Mouse (Mus musculus) neural tube, embryonic 13.5 days (tissue): ENCODE results near the gene Stx5a. TPM values are rescaled to one million over a fixed set of nuclear protein-coding genes. Genes with fewer than 3 reads are reported as not detected.
"Not testable (repeated sequence)": the region's sequence is repeated elsewhere in the genome, so short reads cannot be mapped to it uniquely, and the experiment has no call there.

Experiments
- ATAC-seq: fragments of 200-750 bp; cut with Nextera tagmentation; 2 replicates; pipeline ENCODE4 v1.8.0; 2017; ENCODE audit warnings: low read depth, mild to moderate bottlenecking, moderate TSS enrichment, moderate library complexity
- H3K27ac ChIP-seq: fragments of 300-500 bp; sonication (generic); replicated peaks from 2 replicates; pipeline ENCODE4 v1.5.1; 2015; ENCODE audit warnings: moderate library complexity, mild to moderate bottlenecking, inconsistent platforms
- H3K27me3 ChIP-seq: fragments of 300-500 bp; sonication (generic); 2 replicates; pipeline ENCODE4 v1.6.1; 2015; ENCODE audit warnings: mild to moderate bottlenecking, inconsistent platforms
- H3K36me3 ChIP-seq: fragments of 300-500 bp; sonication (generic); 2 replicates; pipeline ENCODE4 v1.6.1; 2015; ENCODE audit warnings: mild to moderate bottlenecking, inconsistent platforms
- H3K4me1 ChIP-seq: fragments of 300-500 bp; sonication (generic); replicated peaks from 2 replicates; pipeline ENCODE4 v1.6.1; 2015; ENCODE audit warnings: inconsistent platforms
- H3K4me2 ChIP-seq: fragments of 300-500 bp; sonication (generic); 2 replicates; pipeline ENCODE4 v1.6.1; 2015; ENCODE audit warnings: inconsistent platforms, mild to moderate bottlenecking, moderate library complexity
- H3K4me3 ChIP-seq: fragments of 300-500 bp; sonication (generic); 2 replicates; pipeline ENCODE4 v1.5.1; 2015; ENCODE audit warnings: mild to moderate bottlenecking, inconsistent platforms
- H3K9ac ChIP-seq: fragments of 300-500 bp; sonication (generic); 2 replicates; pipeline ENCODE4 v1.6.1; 2015; ENCODE audit warnings: moderate library complexity, mild to moderate bottlenecking, inconsistent platforms
- H3K9me3 ChIP-seq: fragments of 300-500 bp; sonication (generic); 2 replicates; pipeline ENCODE4 v1.6.1; 2016; ENCODE audit warnings: inconsistent platforms
- WGBS: fragments of 180-500 bp; shearing (Covaris S2); methylation state at CpG from one replicate; pipeline ENCODE4 v1.1.7; 2015; 5-methylcytosine and 5-hydroxymethylcytosine counted together
- polyA plus RNA-seq: library from polyadenylated mRNA; unstranded; fragments of >200 nt; fragmentation: Nextera tagmentation; extraction: Ambion mirVana; gene quantifications from 2 replicates; pipeline ENCODE4 v1.2.1, GENCODE M21; 2015

Stx5a gene
- polyA plus RNA-seq, 1 experiment from 2014 or later = 127 TPM

- Histone ChIP-seq H3K27me3 (no peaks in the 10 kb centered on the region), H3K4me3 (peak overlapping the region; percentile 85), H3K4me2 (peak overlapping the region; percentile 75), H3K36me3 (peaks cover 54% of the 10 kb centered on the region), H3K9me3 (no peaks in the 10 kb centered on the region), H3K27ac (peak overlapping the region; percentile 94), H3K9ac (peak overlapping the region; percentile 92), H3K4me1 (peaks cover 47% of the 10 kb centered on the region)
- ATAC-seq = no peak
- WGBS = 75% methylated on average over 4 of the region's 4 CpGs
Measured at GRCm38 (mm10) chr19:8711506-8711905, 29.7 kb upstream of the Stx5a start.

- Histone ChIP-seq H3K27ac (peak overlapping the region; percentile 94), H3K4me2 (peak overlapping the region; percentile 75), H3K9ac (peak overlapping the region; percentile 92), H3K36me3 (peaks cover 47% of the 10 kb centered on the region), H3K4me3 (peak overlapping the region; percentile 85), H3K4me1 (peaks cover 47% of the 10 kb centered on the region), H3K27me3 (no peaks in the 10 kb centered on the region), H3K9me3 (no peaks in the 10 kb centered on the region)
- 68% methylated on average over 10 of the region's 10 CpGs for WGBS
- ATAC-seq = no peak
Measured at GRCm38 (mm10) chr19:8711949-8712869, 29.0 kb upstream of the Stx5a start.

GRCm38 (mm10) chr19:8712870-8713305 is 28.3 kb upstream of the Stx5a start:
- Histone ChIP-seq H3K4me3 (peak overlapping the region; percentile 85), H3K4me2 (peak overlapping the region; percentile 75), H3K27me3 (no peaks in the 10 kb centered on the region), H3K4me1 (peaks cover 47% of the 10 kb centered on the region), H3K9ac (peak overlapping the region; percentile 92), H3K27ac (peak overlapping the region; percentile 94), H3K36me3 (peaks cover 41% of the 10 kb centered on the region), H3K9me3 (no peaks in the 10 kb centered on the region)
- under 1% methylated on average over 13 of the region's 13 CpGs for WGBS
- peak; percentile 71 for ATAC-seq

GRCm38 (mm10) chr19:8713306-8713996 is 27.8 kb upstream of the Stx5a start:
- peak overlapping the region; percentile 75 for H3K4me2 ChIP-seq

GRCm38 (mm10) chr19:8713997-8714652 is 27.1 kb upstream of the Stx5a start:
- Histone ChIP-seq H3K9ac (peak overlapping the region; percentile 92), H3K4me2 (peak overlapping the region; percentile 75), H3K9me3 (no peaks in the 10 kb centered on the region), H3K27ac (peak overlapping the region; percentile 94), H3K36me3 (peaks cover 28% of the 10 kb centered on the region), H3K4me3 (peak overlapping the region; percentile 85), H3K27me3 (no peaks in the 10 kb centered on the region), H3K4me1 (peaks cover 47% of the 10 kb centered on the region)
- 9% methylated on average over 13 of the region's 13 CpGs for WGBS
- ATAC-seq = peak; percentile 6; the same call in 1 of the 2 replicates

More at GRCm38 (mm10) chr19:8713306-8713996, 27.8 kb upstream of the Stx5a start:
- ATAC-seq = peak; percentile 95
- H3K4me3 ChIP-seq = peak overlapping the region; percentile 85
- no peaks in the 10 kb centered on the region for H3K27me3 ChIP-seq
- H3K9ac ChIP-seq = peak overlapping the region; percentile 92
- H3K9me3 ChIP-seq = no peaks in the 10 kb centered on the region
- peaks cover 47% of the 10 kb centered on the region for H3K4me1 ChIP-seq
- WGBS = under 1% methylated on average over 51 of the region's 51 CpGs
- H3K27ac ChIP-seq = peak overlapping the region; percentile 94
- H3K36me3 ChIP-seq = peaks cover 35% of the 10 kb centered on the region

- H3K27ac ChIP-seq = no peak overlapping the region
- no peaks in the 10 kb centered on the region for H3K9me3 ChIP-seq
- ATAC-seq = no peak
- H3K4me3 ChIP-seq = no peak overlapping the region
- peaks cover 21% of the 10 kb centered on the region for H3K36me3 ChIP-seq
- H3K27me3 ChIP-seq = no peaks in the 10 kb centered on the region
- WGBS = 72% methylated on average over 10 of the region's 10 CpGs
- no peak overlapping the region for H3K9ac ChIP-seq
- peak overlapping the region; percentile 75 for H3K4me2 ChIP-seq
- H3K4me1 ChIP-seq = peaks cover 43% of the 10 kb centered on the region
Measured at GRCm38 (mm10) chr19:8714653-8715481, 26.3 kb upstream of the Stx5a start.

- Histone ChIP-seq H3K4me3 (no peak overlapping the region), H3K4me2 (no peak overlapping the region), H3K27ac (no peak overlapping the region), H3K9me3 (no peaks in the 10 kb centered on the region), H3K4me1 (peaks cover 41% of the 10 kb centered on the region), H3K27me3 (no peaks in the 10 kb centered on the region), H3K36me3 (peaks cover 9% of the 10 kb centered on the region; the same call in 1 of the 2 replicates), H3K9ac (no peak overlapping the region)
- ATAC-seq = no peak
- WGBS = 57% methylated on average over 10 of the region's 10 CpGs
Measured at GRCm38 (mm10) chr19:8715868-8716766, 25.1 kb upstream of the Stx5a start.

- ATAC-seq = no peak
- WGBS = 62% methylated on average over 9 of the region's 10 CpGs
- no peaks in the 10 kb centered on the region for H3K27me3 ChIP-seq
Measured at GRCm38 (mm10) chr19:8716767-8717475, 24.3 kb upstream of the Stx5a start.

GRCm38 (mm10) chr19:8718357-8718756 is 22.9 kb upstream of the Stx5a start:
- H3K27me3 ChIP-seq = no peaks in the 10 kb centered on the region
- 73% methylated on average over 3 of the region's 3 CpGs for WGBS
- H3K4me1 ChIP-seq = peaks cover 37% of the 10 kb centered on the region
- no peaks in the 10 kb centered on the region for H3K9me3 ChIP-seq
- no peak overlapping the region for H3K27ac ChIP-seq
- H3K36me3 ChIP-seq = no peaks in the 10 kb centered on the region
- H3K9ac ChIP-seq = no peak overlapping the region
- no peak overlapping the region for H3K4me3 ChIP-seq
- H3K4me2 ChIP-seq = no peak overlapping the region
- no peak for ATAC-seq

More at GRCm38 (mm10) chr19:8716767-8717475, 24.3 kb upstream of the Stx5a start:
- no peak overlapping the region for H3K4me2 ChIP-seq
- no peak overlapping the region for H3K27ac ChIP-seq
- H3K4me1 ChIP-seq = peaks cover 41% of the 10 kb centered on the region
- H3K4me3 ChIP-seq = no peak overlapping the region
- no peaks in the 10 kb centered on the region for H3K9me3 ChIP-seq
- peaks cover 3% of the 10 kb centered on the region; the same call in 1 of the 2 replicates for H3K36me3 ChIP-seq
- H3K9ac ChIP-seq = no peak overlapping the region

GRCm38 (mm10) chr19:8719037-8719436 is 22.2 kb upstream of the Stx5a start:
- not testable (repeated sequence) for H3K9ac ChIP-seq, H3K9me3 ChIP-seq, H3K4me3 ChIP-seq, H3K27me3 ChIP-seq, H3K36me3 ChIP-seq, ATAC-seq, H3K27ac ChIP-seq, H3K4me2 ChIP-seq
- peaks cover 36% of the 10 kb centered on the region for H3K4me1 ChIP-seq
